Mouse (Mus musculus): ENCODE measurements at regions not wholly inside any gene's neighbourhood (a gene's known extent, or its start where the extent isn't known, plus 50 kb on each side); places are given as distances from the start of the nearest gene placed in this dataset.
"Not testable (repeated sequence)": the region's sequence is repeated elsewhere in the genome, so short reads cannot be mapped to it uniquely, and the experiment has no call there.

DNA sequence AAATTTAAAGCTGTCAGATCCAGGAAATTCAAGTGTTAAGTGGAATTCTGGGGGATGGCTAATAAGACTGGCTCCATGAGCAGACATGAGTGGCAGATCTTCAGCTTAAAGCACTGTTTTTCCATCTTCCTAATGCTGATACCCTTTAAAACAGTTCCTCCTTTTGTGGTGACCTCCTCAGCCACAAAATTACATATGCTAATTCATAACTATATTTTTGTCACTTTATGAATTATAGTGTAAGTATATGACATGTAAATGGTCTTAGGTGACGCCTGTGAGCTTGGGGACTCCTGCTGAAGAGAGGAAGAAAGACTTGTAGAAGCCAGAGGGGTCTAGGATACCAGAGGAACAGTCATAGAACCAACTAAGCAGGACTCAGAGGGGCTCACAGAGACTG is 95.2 kb downstream of the Dusp6 start:
- no peak for ATAC-seq (ENCODE audit: low FRiP score, low TSS enrichment)
- H3K4me2 ChIP-seq (replicated peaks; ENCODE audit: low read depth, low read length), result no peak overlapping the region
- no peaks in the 10 kb centered on the region for H3K9me3 ChIP-seq (ENCODE audit: control insufficient read depth, low read length)
- no peaks in the 10 kb centered on the region for H3K36me3 ChIP-seq (ENCODE audit: control insufficient read depth, insufficient read depth, low read length)
- H3K27ac ChIP-seq (ENCODE audit: low read depth, low read length), result no peak overlapping the region
- H3K4me1 ChIP-seq (ENCODE audit: control insufficient read depth, insufficient read depth, low read length), result peaks cover 4% of the 10 kb centered on the region; the same call in 1 of the 2 replicates
- no peaks in the 10 kb centered on the region for H3K27me3 ChIP-seq (ENCODE audit: control insufficient read depth, insufficient read depth, low read length)
- no peak overlapping the region for H3K4me3 ChIP-seq (ENCODE audit: low read length)
- no peak overlapping the region for H3K9ac ChIP-seq (ENCODE audit: low read depth, low read length)
- WGBS, result 77% methylated on average over 1 of the region's 1 CpGs

DNA sequence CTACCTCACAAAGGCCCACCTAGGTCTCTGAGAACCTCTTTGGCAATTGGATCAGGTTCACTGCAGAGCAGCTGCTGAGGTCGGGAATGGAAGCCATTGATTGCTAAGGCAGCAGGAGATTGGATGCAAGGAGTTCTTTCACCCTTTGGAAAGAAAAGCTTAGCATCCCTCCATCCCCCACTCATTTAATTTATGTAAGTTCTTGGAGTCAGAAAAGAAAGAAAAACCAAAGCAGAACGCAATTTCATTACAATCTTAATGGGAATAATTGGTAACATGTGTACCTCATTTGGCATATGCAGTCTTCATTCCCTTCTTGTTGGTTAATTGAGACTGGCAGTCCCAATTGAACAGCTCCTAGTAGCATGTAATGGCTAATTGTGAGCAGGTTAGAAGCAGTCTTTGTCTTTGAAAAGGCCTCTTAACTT is 96.4 kb downstream of the Dusp6 start:
- Histone ChIP-seq H3K9me3 (ENCODE audit: control insufficient read depth, low read length) (no peaks in the 10 kb centered on the region; the same call in 1 of the 2 replicates), H3K27me3 (ENCODE audit: control insufficient read depth, insufficient read depth, low read length) (no peaks in the 10 kb centered on the region), H3K9ac (ENCODE audit: low read depth, low read length) (no peak overlapping the region), H3K4me2 (replicated peaks; ENCODE audit: low read depth, low read length) (no peak overlapping the region), H3K4me3 (ENCODE audit: low read length) (no peak overlapping the region), H3K4me1 (ENCODE audit: control insufficient read depth, insufficient read depth, low read length) (no peaks in the 10 kb centered on the region), H3K27ac (ENCODE audit: low read depth, low read length) (no peak overlapping the region), H3K36me3 (ENCODE audit: control insufficient read depth, insufficient read depth, low read length) (no peaks in the 10 kb centered on the region)
- no peak for ATAC-seq (ENCODE audit: low FRiP score, low TSS enrichment)
- WGBS, result 65% methylated on average over 2 of the region's 2 CpGs

DNA sequence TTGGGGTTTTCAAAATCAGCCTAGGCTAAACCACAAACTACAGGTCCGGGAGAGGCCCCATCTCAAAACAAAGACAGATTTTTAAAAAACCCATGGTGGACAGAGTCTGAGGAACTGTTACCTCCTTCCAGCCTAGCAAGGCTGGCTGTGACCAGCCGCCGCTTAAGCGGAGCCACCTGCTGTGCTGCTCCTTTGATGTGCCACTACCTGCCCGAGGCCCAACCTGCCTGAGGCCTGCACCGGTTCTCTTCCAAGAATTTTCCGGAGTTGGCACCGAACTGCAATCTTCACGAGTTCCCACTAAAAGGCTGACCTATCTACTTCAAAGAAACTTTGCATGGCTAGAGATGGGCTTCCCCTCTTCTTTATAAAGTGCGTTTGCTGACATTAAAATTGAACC is 97.6 kb downstream of the Dusp6 start:
- not testable (repeated sequence) for ATAC-seq (ENCODE audit: low FRiP score, low TSS enrichment); H3K9me3 ChIP-seq (ENCODE audit: control insufficient read depth, low read length)
- 52% methylated on average over 10 of the region's 10 CpGs for WGBS

DNA sequence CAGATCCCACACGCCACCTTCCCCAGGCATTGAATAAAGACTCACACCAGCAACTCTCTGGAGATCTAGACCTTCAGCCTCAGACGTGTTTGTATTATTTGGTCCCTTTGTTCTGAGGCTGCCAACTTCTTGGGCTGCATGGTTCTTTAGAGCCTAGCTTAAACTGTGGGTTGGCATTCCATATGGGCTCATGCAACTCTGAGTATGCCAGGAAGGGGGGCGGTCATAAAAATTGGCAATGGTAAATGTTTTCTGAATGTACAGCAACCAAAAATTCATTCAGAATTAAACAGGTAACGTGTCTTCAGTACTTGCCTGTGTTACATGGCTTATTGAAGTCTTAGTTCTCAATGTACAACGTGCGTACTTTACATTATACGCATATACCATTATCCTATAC is 103.1 kb downstream of the Dusp6 start:
- no peak overlapping the region for H3K9ac ChIP-seq (ENCODE audit: low read depth, low read length)
- no peak for ATAC-seq (ENCODE audit: low FRiP score, low TSS enrichment)
- no peaks in the 10 kb centered on the region; the same call in 1 of the 2 replicates for H3K9me3 ChIP-seq (ENCODE audit: control insufficient read depth, low read length)
- H3K36me3 ChIP-seq (ENCODE audit: control insufficient read depth, insufficient read depth, low read length), result no peaks in the 10 kb centered on the region
- H3K4me1 ChIP-seq (ENCODE audit: control insufficient read depth, insufficient read depth, low read length), result no peaks in the 10 kb centered on the region
- H3K4me2 ChIP-seq (replicated peaks; ENCODE audit: low read depth, low read length), result no peak overlapping the region
- H3K27me3 ChIP-seq (ENCODE audit: control insufficient read depth, insufficient read depth, low read length), result no peaks in the 10 kb centered on the region
- no peak overlapping the region for H3K4me3 ChIP-seq (ENCODE audit: low read length)
- H3K27ac ChIP-seq (ENCODE audit: low read depth, low read length), result no peak overlapping the region
- 92% methylated on average over 7 of the region's 7 CpGs for WGBS

More for the DNA sequence above, 97.6 kb downstream of the Dusp6 start:
- not testable (repeated sequence) for H3K9ac ChIP-seq (ENCODE audit: low read depth, low read length); H3K4me3 ChIP-seq (ENCODE audit: low read length); H3K27me3 ChIP-seq (ENCODE audit: control insufficient read depth, insufficient read depth, low read length); H3K4me1 ChIP-seq (ENCODE audit: control insufficient read depth, insufficient read depth, low read length); H3K27ac ChIP-seq (ENCODE audit: low read depth, low read length); H3K4me2 ChIP-seq (replicated peaks; ENCODE audit: low read depth, low read length); H3K36me3 ChIP-seq (ENCODE audit: control insufficient read depth, insufficient read depth, low read length)

DNA sequence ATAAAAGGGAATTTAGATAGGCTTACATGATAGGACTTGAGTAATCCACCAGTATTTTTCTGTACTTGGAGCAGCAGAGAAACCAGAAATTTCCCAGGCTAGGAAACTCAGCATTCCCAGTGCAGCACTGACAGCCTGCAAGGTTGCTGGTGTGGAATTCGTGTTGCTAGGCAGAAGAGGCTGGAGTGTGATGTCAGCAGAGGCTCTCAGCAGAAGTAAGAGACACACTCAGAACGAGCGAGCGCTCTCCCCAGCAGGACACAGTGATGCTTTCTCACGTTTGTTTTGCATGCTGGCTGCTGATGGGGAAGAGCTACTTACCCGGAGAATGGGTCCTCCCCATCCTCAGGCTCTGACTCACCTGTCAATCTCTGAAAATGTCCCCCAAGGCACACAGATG is 104.7 kb downstream of the Dusp6 start:
- Histone ChIP-seq H3K4me3 (ENCODE audit: low read length) (no peak overlapping the region), H3K27me3 (ENCODE audit: control insufficient read depth, insufficient read depth, low read length) (no peaks in the 10 kb centered on the region), H3K4me1 (ENCODE audit: control insufficient read depth, insufficient read depth, low read length) (0 out of 2 replicates have a peak, but pooled peaks cover 3% of the 10 kb centered on the region), H3K9ac (ENCODE audit: low read depth, low read length) (no peak overlapping the region), H3K27ac (ENCODE audit: low read depth, low read length) (no peak overlapping the region), H3K4me2 (replicated peaks; ENCODE audit: low read depth, low read length) (no peak overlapping the region), H3K36me3 (ENCODE audit: control insufficient read depth, insufficient read depth, low read length) (no peaks in the 10 kb centered on the region), H3K9me3 (ENCODE audit: control insufficient read depth, low read length) (no peaks in the 10 kb centered on the region; the same call in 1 of the 2 replicates)
- no peak for ATAC-seq (ENCODE audit: low FRiP score, low TSS enrichment)
- 46% methylated on average over 6 of the region's 6 CpGs for WGBS

DNA sequence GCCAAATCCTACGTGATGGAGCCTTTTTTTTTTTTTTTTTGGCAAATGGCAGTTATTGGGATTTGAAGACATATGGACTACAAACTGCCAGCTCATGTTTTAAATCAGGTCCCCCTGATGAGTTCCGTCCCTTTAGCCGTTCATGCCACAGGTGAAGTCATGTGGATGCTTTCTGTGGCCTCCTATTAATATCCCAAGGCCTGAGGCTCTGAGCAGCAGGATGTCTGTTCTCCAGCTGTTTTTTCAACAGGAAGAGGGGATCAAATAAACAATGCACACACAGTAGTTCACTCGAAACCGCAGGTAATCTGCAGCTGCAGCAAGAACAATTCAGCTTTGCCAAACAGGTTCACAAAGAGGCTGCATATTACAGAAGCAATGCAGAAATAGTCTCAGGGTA is 112.1 kb downstream of the Dusp6 start:
- no peaks in the 10 kb centered on the region for H3K36me3 ChIP-seq (ENCODE audit: control insufficient read depth, insufficient read depth, low read length)
- ATAC-seq (ENCODE audit: low FRiP score, low TSS enrichment), result no peak
- no peak overlapping the region for H3K4me3 ChIP-seq (ENCODE audit: low read length)
- no peak overlapping the region for H3K27ac ChIP-seq (ENCODE audit: low read depth, low read length)
- no peaks in the 10 kb centered on the region for H3K27me3 ChIP-seq (ENCODE audit: control insufficient read depth, insufficient read depth, low read length)
- 45% methylated on average over 5 of the region's 5 CpGs for WGBS
- H3K4me1 ChIP-seq (ENCODE audit: control insufficient read depth, insufficient read depth, low read length), result 0 out of 2 replicates have a peak, but pooled peaks cover 5% of the 10 kb centered on the region
- H3K9me3 ChIP-seq (ENCODE audit: control insufficient read depth, low read length), result no peaks in the 10 kb centered on the region
- H3K4me2 ChIP-seq (replicated peaks; ENCODE audit: low read depth, low read length), result no peak overlapping the region
- no peak overlapping the region for H3K9ac ChIP-seq (ENCODE audit: low read depth, low read length)

DNA sequence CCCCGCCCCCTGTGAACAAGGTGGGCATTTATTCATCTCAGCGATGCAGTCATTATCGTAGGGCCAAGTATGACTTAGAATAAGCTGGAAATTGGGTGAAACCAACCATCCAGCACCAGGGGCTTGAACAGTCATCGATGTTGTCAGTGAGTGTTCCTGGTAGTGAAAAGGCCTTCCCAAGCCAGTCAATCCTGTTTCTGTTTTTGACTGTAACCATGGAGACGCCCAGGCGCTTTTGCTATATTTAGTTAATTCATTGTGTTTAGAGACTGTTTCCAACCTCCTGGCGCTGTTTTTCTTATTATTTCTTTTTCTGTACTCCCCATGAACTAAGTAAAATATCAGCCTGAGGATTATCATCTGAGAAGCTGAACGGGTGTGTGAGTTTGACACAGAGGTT is 113.4 kb downstream of the Dusp6 start:
- 0 out of 2 replicates have a peak, but pooled peaks cover 5% of the 10 kb centered on the region for H3K4me1 ChIP-seq (ENCODE audit: control insufficient read depth, insufficient read depth, low read length)
- 73% methylated on average over 8 of the region's 8 CpGs for WGBS

DNA sequence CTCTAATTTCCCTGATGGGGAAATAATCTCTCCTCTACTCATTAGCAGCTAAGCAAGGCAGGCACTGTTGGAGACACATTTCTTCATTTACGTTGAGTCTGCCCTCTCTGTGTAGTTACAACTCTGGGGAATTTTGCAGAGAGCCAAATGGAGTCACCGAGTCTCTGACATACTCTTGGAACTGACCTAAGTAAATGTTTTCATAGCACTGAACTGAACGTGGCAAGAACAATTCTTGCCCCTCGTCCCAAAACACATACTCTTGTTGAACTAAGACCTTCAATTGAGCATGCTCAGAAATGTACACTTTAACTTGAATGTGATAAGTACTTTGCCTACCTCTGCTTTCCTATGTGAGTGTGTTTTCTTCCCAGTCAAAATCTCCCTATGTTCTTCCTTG is 114.5 kb downstream of the Dusp6 start:
- H3K36me3 ChIP-seq (ENCODE audit: control insufficient read depth, insufficient read depth, low read length), result no peaks in the 10 kb centered on the region
- no peak overlapping the region for H3K4me3 ChIP-seq (ENCODE audit: low read length)
- H3K4me1 ChIP-seq (ENCODE audit: control insufficient read depth, insufficient read depth, low read length), result 0 out of 2 replicates have a peak, but pooled peaks cover 2% of the 10 kb centered on the region
- no peak for ATAC-seq (ENCODE audit: low FRiP score, low TSS enrichment)
- H3K9me3 ChIP-seq (ENCODE audit: control insufficient read depth, low read length), result no peaks in the 10 kb centered on the region
- no peak overlapping the region for H3K4me2 ChIP-seq (replicated peaks; ENCODE audit: low read depth, low read length)
- no peak overlapping the region for H3K27ac ChIP-seq (ENCODE audit: low read depth, low read length)
- H3K27me3 ChIP-seq (ENCODE audit: control insufficient read depth, insufficient read depth, low read length), result no peaks in the 10 kb centered on the region
- H3K9ac ChIP-seq (ENCODE audit: low read depth, low read length), result no peak overlapping the region
- WGBS, result 54% methylated on average over 4 of the region's 4 CpGs

More for the DNA sequence above, 113.4 kb downstream of the Dusp6 start:
- Histone ChIP-seq H3K27me3 (ENCODE audit: control insufficient read depth, insufficient read depth, low read length) (no peaks in the 10 kb centered on the region), H3K9me3 (ENCODE audit: control insufficient read depth, low read length) (no peaks in the 10 kb centered on the region), H3K27ac (ENCODE audit: low read depth, low read length) (no peak overlapping the region), H3K4me2 (replicated peaks; ENCODE audit: low read depth, low read length) (no peak overlapping the region), H3K9ac (ENCODE audit: low read depth, low read length) (no peak overlapping the region), H3K4me3 (ENCODE audit: low read length) (no peak overlapping the region), H3K36me3 (ENCODE audit: control insufficient read depth, insufficient read depth, low read length) (no peaks in the 10 kb centered on the region)
- ATAC-seq (ENCODE audit: low FRiP score, low TSS enrichment), result no peak

DNA sequence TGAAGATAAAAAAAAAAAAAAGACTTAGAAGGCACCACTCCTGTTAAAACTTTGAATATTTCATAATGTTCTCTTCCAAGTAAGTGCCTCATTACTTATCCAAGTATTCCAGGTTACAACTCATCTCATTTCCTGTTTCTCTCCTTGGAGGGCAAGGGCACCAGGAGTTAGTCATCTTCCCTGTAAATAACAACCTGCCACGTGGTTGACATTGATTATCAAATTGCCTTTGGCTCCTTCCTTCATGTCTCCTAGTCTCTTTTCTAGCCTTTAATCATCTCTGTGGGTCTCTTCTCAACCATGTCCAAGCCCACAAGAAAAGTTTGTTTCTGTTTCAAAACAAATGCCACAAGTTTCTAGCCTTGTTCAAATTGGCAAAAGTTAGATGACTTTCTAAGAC is 116.1 kb downstream of the Dusp6 start:
- H3K27ac ChIP-seq (ENCODE audit: low read depth, low read length), result no peak overlapping the region
- no peak for ATAC-seq (ENCODE audit: low FRiP score, low TSS enrichment)
- H3K4me3 ChIP-seq (ENCODE audit: low read length), result no peak overlapping the region

More for the DNA sequence above, 116.1 kb downstream of the Dusp6 start:
- no peaks in the 10 kb centered on the region for H3K27me3 ChIP-seq (ENCODE audit: control insufficient read depth, insufficient read depth, low read length)
- no peak overlapping the region for H3K9ac ChIP-seq (ENCODE audit: low read depth, low read length)
- H3K36me3 ChIP-seq (ENCODE audit: control insufficient read depth, insufficient read depth, low read length), result no peaks in the 10 kb centered on the region
- H3K4me1 ChIP-seq (ENCODE audit: control insufficient read depth, insufficient read depth, low read length), result 0 out of 2 replicates have a peak, but pooled peaks cover 2% of the 10 kb centered on the region
- no peaks in the 10 kb centered on the region for H3K9me3 ChIP-seq (ENCODE audit: control insufficient read depth, low read length)
- 50% methylated on average over 1 of the region's 1 CpGs for WGBS
- H3K4me2 ChIP-seq (replicated peaks; ENCODE audit: low read depth, low read length), result no peak overlapping the region
